Mouse (Mus musculus) adrenal gland, adult 8-10 months (tissue): ENCODE measurements around the gene Chl1. TPM values are rescaled to one million over a fixed set of nuclear protein-coding genes. Genes with fewer than 3 reads are reported as not detected.

Source experiments
- DNase-seq: peaks from one replicate; pipeline ENCODE4 v3.0.0; 2022
- total RNA-seq, 4 experiments: library from RNA; stranded (reverse); gene quantifications; 2 replicates each; pipeline ENCODE4 v1.2.4; 2022

Chl1 gene
- total RNA-seq, 4 experiments from 2014 or later = 1.3 to 3.4 (median 2.4) TPM

DNA sequence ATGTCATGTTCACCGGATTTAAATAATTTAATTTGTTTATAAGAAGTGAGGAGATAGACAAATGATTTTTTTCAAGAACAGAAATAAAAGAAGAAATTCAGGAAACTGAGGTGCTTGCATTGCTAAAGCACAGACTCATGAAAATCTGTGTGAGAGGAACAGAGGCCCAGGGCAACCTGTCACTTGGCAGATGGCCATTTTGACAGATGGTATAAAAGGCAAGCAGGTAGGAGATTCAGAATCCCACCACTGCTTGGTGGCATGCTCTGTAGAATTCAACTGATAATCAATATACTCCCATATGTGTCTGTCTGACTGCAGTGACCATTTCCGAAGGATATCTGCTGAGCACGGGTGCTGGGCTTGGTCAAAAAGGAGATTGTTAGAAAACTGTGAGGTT lies 162.7 kb downstream of the Chl1 start:
- no peak for DNase-seq

DNA sequence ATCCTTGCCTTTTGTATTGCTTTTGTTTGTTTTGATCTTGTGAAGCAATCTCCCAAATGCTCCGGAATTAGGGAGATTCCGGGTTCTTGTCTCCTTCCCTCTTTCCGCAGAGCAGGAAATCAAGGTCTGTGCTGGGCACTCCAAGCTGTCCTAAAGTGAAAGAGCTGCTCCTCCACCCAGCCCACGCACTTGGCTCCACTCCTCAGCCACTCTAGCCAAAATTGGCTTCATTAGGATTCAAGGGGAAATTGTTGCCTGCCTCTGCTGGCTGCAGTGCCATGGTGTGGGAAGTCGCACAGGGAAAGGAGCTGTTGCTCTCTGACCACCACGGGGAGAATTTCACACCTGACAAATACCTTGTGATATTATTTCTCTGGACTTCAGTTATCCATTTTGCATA lies 163.9 kb downstream of the Chl1 start:
- no peak for DNase-seq

GRCm38 (mm10) chr6:103675145-103675544 lies 164.8 kb downstream of the Chl1 start:
- no peak for DNase-seq

DNA sequence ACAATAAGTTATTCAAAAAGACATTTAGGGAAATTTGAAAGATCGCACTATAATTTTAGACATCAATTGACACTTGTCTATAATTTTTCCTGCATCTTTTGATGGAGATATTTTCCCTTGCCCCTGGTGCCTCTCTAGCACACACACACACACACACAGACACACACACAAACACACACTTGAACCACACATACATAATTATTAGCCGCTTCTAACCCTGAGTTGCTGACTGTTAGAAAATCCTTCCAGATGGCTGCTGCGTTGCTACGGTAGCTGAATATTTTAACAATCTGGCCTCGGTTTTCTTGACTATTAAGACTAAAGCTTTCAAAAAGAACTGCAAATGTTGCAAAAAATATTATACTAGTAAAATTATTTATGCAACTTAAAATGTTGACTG lies 166.3 kb downstream of the Chl1 start:
- DNase-seq = no peak

DNA sequence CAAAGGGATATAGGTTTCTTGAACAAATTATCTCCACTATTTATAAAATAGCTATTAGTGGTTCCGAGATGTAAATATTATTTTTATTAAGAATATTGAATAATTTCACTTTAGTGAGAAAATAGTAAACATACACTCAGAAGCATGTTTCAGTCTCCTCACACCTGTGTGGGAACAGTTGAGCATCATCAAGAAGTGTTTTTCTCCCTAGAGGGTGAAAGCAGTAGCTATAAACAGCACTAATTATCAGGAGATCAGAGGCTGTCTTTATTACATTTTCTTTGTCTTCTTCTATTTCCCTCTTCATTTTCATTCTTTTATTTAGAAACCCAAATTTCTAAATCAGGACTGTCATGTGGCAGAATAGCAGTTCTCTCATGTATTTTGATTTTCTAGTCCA lies 166.7 kb downstream of the Chl1 start:
- no peak for DNase-seq

DNA sequence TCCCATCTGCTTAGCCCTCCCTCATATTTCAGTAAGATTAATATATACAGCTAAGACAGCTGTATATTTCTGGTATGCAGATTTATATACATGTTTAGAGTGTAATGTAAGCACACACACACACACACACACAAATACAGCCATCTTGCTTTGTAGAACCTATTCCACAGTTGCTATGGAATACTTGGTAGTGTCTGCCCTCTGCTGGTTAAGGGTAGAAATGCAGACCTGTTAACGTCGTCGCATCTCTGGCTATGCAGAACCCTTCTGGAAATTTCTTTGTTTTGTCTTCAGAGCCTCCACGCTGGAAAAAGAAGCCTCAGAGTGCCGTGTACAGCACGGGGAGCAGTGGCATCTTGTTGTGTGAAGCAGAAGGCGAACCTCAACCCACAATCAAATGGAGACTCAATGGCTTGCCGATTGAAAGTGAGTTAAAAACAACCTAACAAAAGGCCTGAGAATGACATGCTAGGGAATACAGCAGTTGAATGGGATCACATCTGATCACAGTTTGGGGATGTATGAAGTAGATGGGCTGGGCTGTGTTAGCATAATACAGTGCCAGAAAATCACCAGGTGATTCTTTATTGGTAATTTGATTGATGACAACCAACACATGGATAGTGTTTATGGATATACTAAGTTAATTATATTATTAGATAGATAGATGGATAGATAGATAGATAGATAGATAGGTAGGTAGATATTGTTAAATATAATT lies 172.6 kb downstream of the Chl1 start:
- peak; percentile 3 for DNase-seq

DNA sequence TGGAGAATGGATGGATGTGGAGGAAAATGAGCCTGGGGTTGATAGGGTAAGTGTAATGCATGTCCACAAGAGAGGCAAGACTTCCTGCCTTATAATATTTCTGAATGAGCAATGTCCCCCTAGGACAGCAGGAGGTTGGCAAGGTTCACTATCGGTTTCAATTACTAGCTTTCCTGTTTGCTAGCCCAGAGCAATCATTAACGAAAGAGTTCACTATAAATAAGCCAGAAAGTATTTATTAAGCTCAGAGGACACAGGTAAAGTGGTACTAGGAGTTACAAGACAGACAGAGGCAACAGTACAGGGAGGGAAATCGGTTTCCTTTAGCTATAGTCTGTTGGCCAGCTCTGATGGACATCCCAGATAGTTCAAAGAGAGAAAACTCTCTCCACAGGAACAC lies 182.1 kb downstream of the Chl1 start:
- no peak for DNase-seq

DNA sequence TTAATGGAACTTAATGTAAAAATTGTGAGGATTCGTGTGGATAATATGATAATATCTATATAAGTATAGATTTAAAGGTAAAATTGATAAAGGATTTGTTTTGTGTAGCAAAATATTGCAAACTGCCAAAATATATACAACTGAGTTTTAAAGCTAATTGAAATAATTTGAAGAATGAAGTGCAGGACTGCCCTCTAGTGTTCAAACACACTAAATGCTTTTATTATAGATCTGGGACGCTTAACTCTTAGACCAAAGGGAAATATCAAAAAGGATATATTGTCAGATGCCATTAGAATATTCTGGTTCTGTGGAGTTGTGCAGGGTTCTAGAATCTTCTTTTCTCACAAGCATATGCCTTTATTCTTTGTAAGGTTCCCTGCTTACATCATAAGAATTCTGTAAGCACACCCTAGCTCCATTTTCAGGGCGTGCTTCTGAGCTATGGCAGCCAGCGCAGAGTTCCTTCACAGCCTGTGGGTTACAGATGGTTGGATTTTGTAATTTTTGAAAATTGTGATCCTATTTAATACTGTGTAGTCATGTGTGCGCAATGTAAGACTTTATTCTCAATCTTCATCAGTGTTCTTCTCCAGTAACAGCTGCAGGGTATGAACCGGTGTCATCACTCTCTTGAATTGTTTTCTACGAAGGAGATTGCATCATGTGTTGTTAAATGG lies 187.1 kb downstream of the Chl1 start:
- DNase-seq = no peak

GRCm38 (mm10) chr6:103699482-103699881 lies 189.1 kb downstream of the Chl1 start:
- DNase-seq = no peak

GRCm38 (mm10) chr6:103699895-103700294 lies 189.5 kb downstream of the Chl1 start:
- no peak for DNase-seq

- DNase-seq = no peak
Measured at GRCm38 (mm10) chr6:103700336-103700735, 189.9 kb downstream of the Chl1 start.

DNA sequence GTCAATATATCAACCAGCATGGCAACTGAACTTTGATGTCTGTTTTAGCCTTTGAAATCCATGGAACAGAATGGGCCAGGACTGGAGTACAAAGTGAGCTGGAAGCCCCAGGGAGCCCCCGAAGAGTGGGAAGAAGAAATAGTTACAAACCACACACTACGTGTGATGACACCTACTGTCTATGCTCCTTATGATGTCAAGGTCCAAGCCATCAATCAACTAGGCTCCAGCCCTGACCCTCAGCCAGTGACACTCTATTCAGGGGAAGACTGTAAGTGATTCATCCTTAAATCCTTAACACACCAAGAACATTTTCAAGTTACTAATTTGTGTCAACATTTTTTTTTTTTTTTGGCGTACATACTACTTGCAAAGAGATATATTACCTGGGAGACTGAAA lies 196.0 kb downstream of the Chl1 start:
- no peak for DNase-seq

- DNase-seq = no peak
Measured at GRCm38 (mm10) chr6:103739291-103739690, 228.9 kb downstream of the Chl1 start.

GRCm38 (mm10) chr6:103742784-103743183 lies 232.4 kb downstream of the Chl1 start:
- no peak for DNase-seq

- no peak for DNase-seq
Measured at GRCm38 (mm10) chr6:103746103-103746502, 235.7 kb downstream of the Chl1 start.

GRCm38 (mm10) chr6:103749122-103749773 lies 238.9 kb downstream of the Chl1 start:
- DNase-seq = no peak

DNA sequence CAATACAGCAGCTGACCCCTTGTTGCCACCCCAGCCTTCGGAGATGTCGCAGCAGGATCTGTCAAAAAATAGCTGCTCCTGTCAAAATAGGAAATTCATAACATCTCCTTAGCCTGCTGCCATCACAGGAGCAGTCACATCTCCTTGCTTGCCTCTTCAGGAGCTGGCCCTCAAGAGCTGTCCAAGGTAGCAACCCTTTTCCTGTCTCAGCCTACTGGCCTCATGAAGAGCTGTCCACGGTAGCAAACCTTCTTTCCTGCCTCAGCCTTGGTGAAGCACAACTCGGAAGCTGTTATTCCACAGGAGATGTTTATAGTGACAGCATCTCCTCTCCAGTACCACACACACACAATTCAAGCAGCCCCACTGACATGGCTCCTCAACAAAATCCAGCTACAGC lies 243.5 kb downstream of the Chl1 start:
- DNase-seq = no peak

- no peak for DNase-seq
Measured at GRCm38 (mm10) chr6:103766830-103767229, 256.4 kb downstream of the Chl1 start.

GRCm38 (mm10) chr6:103781058-103781457 lies 270.7 kb downstream of the Chl1 start:
- no peak for DNase-seq

GRCm38 (mm10) chr6:103791077-103791632 lies 280.8 kb downstream of the Chl1 start:
- DNase-seq = no peak

DNA sequence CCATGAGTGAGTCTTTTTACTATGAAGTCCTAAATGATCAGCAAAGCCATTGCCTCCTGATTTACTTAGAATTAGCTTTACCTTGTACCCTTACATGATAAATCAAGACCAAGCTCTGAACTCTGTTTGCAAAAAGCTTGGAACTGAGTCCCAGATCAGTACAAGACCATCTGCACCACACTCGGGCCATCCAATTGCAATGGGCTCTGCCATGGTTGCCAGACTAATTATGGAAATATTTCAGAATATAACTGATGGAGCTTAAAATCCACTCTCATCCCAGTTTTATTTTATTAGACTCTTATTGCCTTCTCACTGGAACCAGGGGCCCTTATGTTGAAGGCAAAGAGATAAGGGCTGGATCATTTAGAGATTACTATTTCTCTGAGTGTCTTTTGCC lies 284.9 kb downstream of the Chl1 start:
- DNase-seq = no peak
